Mouse (Mus musculus): Measurements from ENCODE around the gene Clec18a. TPM values are rescaled to one million over a fixed set of nuclear protein-coding genes. Genes with fewer than 3 reads are reported as not detected.

The Clec18a gene
- not detected for polyA plus RNA-seq (2015; fragmentation: Illumina TruSeq; extraction: RNeasy Lipid Tissue Mini Kit (QIAGEN cat#74804); ENCODE audit: insufficient read depth, low read depth, low replicate concordance)

DNA sequence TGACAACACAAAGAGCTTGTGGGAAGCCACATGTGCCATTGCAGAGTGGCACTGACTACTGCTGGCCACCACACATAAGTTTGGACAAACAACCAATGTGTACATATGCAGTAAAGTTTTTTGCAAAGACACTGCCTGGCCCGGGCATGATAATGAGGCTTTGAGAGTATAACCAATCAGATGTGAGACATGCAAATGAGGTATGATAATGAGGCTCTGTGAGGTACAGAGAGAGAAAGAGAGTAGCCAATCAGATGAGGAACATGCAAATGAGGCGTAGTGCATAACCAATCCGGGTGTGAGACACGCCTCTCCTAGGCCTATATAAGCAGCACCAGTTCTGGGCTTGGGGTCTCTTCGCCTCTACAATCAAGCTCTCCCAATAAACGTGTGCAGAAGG lies at the start of gene Clec18a:
Gene Clec18a, minus strand, starts transcription at position 101 of the 400 bp plus-strand sequence.

DNA sequence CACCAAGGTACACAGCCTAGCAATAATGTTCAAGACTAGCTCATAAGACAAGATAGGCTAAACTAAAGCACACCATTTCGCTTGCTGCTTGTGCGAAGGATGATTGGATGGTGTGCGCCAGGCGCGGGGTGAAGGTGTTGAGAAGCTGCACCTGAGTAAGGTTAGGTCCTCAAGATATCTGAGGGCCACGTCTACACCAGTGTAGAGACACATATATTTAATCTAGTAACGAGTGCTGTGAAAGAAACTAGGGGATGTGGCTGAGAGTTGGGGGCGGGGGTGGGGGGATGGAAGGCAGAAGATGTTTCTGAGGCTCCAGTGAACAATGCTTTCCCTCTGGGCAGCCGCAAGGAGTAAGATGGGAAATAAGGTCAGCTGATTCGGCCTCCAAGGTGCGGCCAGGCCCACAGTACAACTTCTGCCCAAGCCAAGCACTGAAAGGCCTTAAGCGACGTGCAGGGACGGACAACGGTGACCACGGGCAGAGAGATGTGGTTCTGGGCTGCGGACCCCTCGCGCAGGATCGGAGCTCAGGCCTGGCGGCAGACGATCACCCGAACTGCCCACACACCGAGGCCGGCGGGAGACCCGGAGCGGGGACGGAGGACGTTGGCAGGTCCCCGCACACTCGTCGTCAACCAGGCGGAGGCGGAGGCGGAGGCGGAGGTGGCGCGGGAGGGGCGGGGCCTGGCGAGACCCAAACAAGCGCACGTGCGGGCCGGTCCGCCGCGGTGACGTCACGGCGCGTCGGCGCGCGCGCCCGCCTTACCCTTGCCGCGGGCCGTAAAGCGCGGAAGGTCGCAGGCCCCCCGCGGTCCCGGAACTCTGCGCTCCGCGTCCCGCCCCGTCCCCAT lies 1.9 kb upstream of the Clec18a start, which contains the start of gene Pdpr:
Gene Pdpr, plus strand, starts transcription at position 766 of the 854 bp plus-strand sequence.

DNA sequence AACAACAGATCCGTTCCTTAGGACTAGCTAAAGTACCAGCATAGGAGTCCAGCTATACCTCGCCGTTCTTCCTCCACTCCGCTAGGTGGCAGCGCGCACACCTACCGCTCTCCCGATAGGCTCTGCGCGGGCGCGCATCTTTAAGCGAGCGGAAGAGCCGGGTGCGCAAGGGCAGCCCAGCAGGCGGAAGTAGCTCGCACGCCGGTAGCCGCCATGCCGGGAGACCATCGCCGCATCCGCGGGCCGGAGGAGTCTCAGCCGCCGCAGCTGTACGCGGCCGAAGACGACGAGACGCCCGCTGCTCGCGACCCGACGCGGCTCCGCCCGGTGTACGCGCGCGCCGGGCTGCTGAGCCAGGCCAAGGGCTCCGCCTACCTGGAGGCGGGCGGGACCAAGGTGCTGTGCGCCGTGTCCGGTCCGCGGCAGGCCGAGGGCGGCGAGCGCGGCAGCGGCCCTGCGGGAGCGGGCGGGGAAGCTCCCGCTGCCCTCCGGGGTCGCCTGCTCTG lies 36.0 kb downstream of the Clec18a start, which contains the start of gene Exosc6:
Gene Exosc6, plus strand, starts transcription at position 182 of the 506 bp plus-strand sequence.

DNA sequence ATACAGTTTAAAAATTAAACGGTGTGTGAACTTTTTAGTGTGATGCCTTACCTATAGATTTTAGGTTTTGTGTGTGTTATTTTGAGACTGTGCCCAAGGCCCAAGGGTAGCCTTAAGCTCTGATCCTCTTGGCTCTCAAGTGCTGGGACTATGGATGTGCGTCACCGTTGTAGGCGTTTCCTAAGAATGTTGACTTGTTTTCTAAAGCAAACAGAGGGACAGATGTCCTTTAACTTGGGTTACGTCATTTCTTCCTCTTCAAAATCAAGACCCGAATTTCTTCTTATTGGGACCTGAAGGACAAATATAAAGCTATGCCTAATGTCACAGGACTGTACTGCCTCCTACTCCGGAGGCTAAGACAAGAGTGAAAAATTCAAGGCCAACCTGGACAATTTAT lies 59.3 kb downstream of the Clec18a start, which contains the start of gene Aars:
Gene Aars, plus strand, starts transcription at position 229 of the 400 bp plus-strand sequence.

DNA sequence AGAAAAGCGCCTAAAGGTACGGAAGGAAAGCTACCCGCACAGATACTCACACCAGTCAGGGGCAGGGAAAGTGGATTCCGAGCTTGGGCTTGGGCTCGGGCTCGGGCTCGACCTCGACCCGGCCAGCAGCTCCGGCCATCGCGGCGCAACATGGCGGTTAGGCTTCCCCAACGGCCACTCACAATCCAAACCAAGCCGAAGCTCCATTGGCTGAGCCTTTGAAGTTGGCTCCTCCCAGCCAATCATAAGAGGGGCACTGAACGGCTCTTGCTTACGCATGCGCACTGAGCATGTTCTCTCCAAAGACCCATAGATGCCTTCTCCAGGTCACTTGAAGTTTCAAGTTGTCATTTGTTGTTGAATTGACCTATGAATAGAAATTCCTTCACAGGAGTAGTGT lies 60.7 kb downstream of the Clec18a start, which contains the start of gene Ddx19b:
Gene Ddx19b, minus strand, starts transcription at position 180 of the 400 bp plus-strand sequence.

Other genes starting within 250 kb of the Clec18a start
- 9.6 TPM for gene Cog4, start 245.8 kb downstream of the Clec18a start, polyA plus RNA-seq (2015; fragmentation: Illumina TruSeq; extraction: RNeasy Lipid Tissue Mini Kit (QIAGEN cat#74804); ENCODE audit: insufficient read depth, low read depth, low replicate concordance)
- gene Sf3b3, start 245.6 kb downstream of the Clec18a start, polyA plus RNA-seq (2015; fragmentation: Illumina TruSeq; extraction: RNeasy Lipid Tissue Mini Kit (QIAGEN cat#74804); ENCODE audit: insufficient read depth, low read depth, low replicate concordance), result 10.7 TPM
- gene Fuk, start 189.9 kb downstream of the Clec18a start, polyA plus RNA-seq (2015; fragmentation: Illumina TruSeq; extraction: RNeasy Lipid Tissue Mini Kit (QIAGEN cat#74804); ENCODE audit: insufficient read depth, low read depth, low replicate concordance), result 4.9 TPM
- gene St3gal2, start 172.5 kb downstream of the Clec18a start, polyA plus RNA-seq (2015; fragmentation: Illumina TruSeq; extraction: RNeasy Lipid Tissue Mini Kit (QIAGEN cat#74804); ENCODE audit: insufficient read depth, low read depth, low replicate concordance), result 4.4 TPM
- 6.0 TPM for gene Ddx19a, start 94.6 kb downstream of the Clec18a start, polyA plus RNA-seq (2015; fragmentation: Illumina TruSeq; extraction: RNeasy Lipid Tissue Mini Kit (QIAGEN cat#74804); ENCODE audit: insufficient read depth, low read depth, low replicate concordance)
- gene Ddx19b, start 60.7 kb downstream of the Clec18a start, polyA plus RNA-seq (2015; fragmentation: Illumina TruSeq; extraction: RNeasy Lipid Tissue Mini Kit (QIAGEN cat#74804); ENCODE audit: insufficient read depth, low read depth, low replicate concordance), result 1.4 TPM
- gene Aars, start 59.3 kb downstream of the Clec18a start, polyA plus RNA-seq (2015; fragmentation: Illumina TruSeq; extraction: RNeasy Lipid Tissue Mini Kit (QIAGEN cat#74804); ENCODE audit: insufficient read depth, low read depth, low replicate concordance), result 9.4 TPM
- gene Exosc6, start 36.1 kb downstream of the Clec18a start, polyA plus RNA-seq (2015; fragmentation: Illumina TruSeq; extraction: RNeasy Lipid Tissue Mini Kit (QIAGEN cat#74804); ENCODE audit: insufficient read depth, low read depth, low replicate concordance), result not detected
- gene Pdpr, start 2.2 kb upstream of the Clec18a start, polyA plus RNA-seq (2015; fragmentation: Illumina TruSeq; extraction: RNeasy Lipid Tissue Mini Kit (QIAGEN cat#74804); ENCODE audit: insufficient read depth, low read depth, low replicate concordance), result 1.3 TPM
- gene Glg1, start 166.8 kb upstream of the Clec18a start, polyA plus RNA-seq (2015; fragmentation: Illumina TruSeq; extraction: RNeasy Lipid Tissue Mini Kit (QIAGEN cat#74804); ENCODE audit: insufficient read depth, low read depth, low replicate concordance), result 9.4 TPM
- gene Rfwd3, start 207.8 kb upstream of the Clec18a start, polyA plus RNA-seq (2015; fragmentation: Illumina TruSeq; extraction: RNeasy Lipid Tissue Mini Kit (QIAGEN cat#74804); ENCODE audit: insufficient read depth, low read depth, low replicate concordance), result 2.3 TPM
- 1.0 TPM for gene Mlkl, start 245.8 kb upstream of the Clec18a start, polyA plus RNA-seq (2015; fragmentation: Illumina TruSeq; extraction: RNeasy Lipid Tissue Mini Kit (QIAGEN cat#74804); ENCODE audit: insufficient read depth, low read depth, low replicate concordance)

All from pancreas, adult 10 weeks (tissue).